Mouse (Mus musculus) cerebral cortex, adult 2 months (tissue): ENCODE results near the gene Prkcd.

Source experiments
- WGBS: fragments of 180-500 bp; shearing (Covaris S2); methylation state at CpG from one replicate; pipeline ENCODE4 v1.1.7; 2018; 5-methylcytosine and 5-hydroxymethylcytosine counted together

Prkcd gene

DNA sequence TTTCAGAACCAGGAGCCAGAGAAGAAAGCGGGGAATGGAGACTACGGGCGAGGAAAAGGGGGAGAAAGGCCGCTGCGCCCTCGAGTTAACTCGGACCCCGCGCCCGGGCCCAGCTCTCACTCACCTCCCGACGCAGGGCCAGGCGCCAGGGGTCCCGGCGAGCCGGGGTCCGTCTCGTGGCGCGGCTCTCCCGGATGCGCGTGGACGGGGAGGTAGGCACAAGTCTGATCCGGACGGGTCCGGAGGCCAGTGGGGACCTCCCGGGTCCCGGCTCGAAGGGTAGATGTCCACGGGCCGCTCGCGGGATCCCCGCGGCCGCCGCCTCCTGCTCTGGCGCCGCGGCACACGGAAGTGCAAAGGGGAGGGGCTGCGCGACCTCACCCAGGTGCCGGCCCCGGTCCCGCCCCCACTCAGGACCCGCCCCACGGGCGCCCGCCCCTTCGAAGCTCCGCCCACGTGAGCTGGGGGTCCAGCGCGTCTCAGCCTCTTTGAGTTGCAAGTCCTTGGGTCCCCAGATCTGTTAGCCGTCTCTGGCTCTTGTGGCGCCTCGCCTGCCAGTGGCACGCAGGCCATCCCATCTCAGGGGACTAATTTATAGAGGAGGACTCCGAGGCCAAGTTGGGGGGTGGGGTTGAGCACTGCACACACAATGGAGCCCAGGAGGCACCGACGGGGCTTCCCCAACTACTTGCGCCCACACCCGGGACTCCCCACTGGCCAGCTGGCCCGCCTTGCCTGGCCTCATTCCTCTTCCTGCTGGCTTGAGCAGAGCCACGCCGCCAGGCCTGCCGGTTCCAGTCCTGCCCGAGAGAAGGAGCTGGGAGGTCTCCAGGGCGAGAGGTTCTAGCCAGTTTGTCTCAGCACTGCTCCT lies at the start of gene Prkcd:
Gene Prkcd, minus strand, starts transcription at position 355 of the 871 bp plus-strand sequence.
- 3% methylated on average over 71 of the region's 71 CpGs for WGBS

DNA sequence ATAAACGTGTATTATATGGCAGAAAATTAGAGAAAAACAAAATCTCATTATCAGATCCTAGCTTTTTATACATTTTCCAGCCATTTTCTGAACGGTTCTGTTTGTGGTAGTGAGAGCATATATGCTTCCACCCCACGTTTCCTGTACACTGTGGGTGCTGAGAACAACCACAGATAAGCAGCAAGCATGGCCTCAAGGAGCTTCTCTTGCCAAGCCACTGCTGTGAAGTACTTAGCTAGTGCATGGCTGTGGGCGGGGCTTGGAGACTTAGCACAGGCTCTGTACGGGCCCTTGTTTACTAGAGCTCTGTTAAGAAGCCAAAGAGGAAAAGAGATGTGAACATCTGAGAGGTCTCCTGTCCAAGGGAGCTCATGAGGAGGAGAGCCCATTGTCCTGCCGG lies 48.9 kb upstream of the Prkcd start:
- WGBS, result 65% methylated on average over 6 of the region's 6 CpGs

DNA sequence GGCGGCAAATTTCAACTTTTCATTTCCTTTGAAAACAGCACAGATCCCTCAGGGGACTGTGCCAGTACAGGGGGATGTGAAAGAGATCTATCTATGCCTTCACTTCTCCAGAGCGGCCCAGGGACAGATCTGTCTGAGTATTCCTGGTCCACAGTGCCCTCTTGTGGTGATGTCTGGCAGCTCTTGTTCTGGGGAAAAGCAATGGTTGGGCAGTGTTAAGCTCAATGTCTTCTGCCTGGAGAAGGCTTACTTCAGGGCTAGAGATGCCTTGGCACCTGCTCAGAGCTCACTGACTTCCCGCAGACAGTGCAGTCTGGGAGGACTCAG lies 45.9 kb upstream of the Prkcd start:
- WGBS, result 6% methylated on average over 3 of the region's 3 CpGs

DNA sequence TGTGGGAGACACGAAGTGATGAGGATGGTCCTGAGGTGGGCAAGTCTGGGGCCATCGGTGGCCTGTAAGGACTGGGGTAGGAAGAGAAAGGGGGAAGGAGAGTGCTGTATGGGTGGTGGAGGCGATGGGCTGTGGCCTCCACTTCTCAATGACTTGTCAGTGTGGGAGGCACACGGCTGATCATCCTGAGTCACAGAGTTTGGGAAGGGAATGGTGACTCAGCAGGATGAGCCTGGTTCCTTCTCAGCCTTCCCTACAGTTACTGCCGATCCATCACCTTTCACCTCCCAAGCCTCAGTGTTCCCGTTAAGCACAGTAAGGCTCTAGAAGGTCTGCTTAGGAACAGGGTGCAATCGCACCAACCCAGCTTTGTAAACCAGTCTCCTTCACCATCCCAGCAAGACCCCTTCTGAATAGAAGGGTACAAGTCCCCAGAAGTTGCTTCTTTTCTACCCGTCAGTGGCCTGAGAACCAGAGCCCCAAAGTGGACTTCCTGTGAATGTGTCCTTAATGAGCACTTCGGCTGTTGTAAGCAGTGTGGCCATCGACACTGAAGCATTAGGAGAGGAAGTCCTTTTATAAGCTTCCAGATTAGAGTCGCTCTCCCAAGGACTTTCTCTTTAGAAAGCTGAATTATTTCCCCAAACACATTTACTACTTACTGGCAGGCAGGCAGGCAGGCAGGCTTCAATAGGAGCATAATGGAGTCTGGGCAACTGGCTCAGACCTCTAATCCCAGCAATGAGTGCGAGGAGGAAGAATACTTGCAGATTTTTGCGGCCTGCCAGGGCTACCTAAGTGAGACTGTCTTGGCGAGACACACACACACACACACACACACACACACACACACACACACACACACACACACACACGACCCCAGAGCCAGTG lies 45.3 kb upstream of the Prkcd start:
- WGBS, result 50% methylated on average over 15 of the region's 15 CpGs

DNA sequence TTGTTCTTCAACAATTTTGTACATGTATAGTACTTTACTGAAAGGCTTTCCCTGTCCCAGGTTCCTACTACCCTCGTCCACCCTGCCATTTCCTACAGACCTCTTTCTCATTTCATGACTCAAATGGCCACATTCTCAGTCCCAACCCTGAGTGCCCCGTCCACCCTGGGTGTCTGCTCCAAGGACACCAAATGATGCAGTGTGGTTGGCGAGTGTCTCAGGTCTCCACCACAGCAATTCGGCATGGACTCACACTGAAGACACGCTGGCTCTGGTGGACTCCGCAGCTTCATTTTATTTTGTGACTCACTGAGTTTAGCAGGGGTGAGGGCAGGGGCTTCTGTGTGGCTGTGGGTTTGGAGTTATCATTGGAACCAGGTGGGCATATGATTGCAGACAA lies 44.2 kb upstream of the Prkcd start:
- 92% methylated on average over 6 of the region's 6 CpGs for WGBS

DNA sequence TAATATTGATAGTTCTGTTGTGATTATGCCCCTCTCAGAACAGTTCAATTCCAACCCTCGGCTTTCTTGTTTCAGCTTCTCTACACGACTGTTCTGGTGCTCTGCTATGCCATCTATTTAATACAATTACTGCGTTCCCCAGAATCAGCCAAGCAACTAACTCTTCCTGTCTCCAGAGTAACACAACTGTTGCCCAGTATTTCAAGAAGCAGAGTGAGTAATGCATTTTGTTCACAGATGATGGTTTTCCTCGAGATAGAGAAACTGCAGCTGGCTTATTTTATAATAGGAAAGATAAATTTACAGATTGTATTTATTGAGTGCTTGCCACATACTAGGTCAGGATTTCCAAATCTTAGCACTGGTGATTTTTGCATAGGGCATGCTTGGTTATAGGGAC lies 40.6 kb upstream of the Prkcd start:
- 63% methylated on average over 4 of the region's 4 CpGs for WGBS

DNA sequence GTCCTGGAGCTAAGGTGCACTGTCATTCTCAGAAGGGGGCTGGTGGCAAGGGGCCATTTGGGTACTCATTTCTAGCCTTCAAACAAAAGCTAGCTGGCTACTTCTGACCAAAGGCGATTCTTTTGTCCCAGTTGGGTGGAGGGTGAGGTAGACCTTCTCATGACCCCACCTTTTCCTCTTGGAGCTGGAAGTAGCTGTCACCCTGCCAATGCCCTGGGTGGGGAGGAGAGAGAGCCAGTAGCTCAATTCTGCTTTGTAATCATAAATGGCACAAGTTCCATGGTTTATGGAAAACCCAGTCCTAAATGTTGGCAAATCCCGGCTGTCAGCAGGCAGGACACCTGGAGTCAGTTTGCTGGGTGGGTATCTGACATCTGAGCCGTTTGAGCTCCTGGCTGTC lies 40.1 kb upstream of the Prkcd start:
- WGBS, result 64% methylated on average over 3 of the region's 3 CpGs

DNA sequence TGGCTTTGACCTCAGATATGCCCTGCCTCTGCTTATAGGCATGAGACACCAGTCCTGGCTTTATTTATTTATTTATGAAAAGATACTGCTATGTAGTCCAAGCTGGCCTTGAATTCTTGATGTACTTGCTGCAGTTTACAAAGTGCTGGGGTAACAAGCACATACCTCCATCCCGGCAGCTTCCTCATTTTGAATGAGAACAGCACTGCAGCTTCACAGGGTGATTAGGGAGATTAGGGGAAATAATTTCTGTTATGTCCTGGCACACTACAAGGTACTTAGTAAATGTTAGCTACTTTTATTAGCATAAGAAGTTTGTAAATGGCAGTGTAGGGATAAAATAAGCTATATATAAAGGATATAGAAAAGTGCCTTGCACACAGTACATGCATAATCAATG lies 29.5 kb upstream of the Prkcd start:
- 87% methylated on average over 1 of the region's 1 CpGs for WGBS

DNA sequence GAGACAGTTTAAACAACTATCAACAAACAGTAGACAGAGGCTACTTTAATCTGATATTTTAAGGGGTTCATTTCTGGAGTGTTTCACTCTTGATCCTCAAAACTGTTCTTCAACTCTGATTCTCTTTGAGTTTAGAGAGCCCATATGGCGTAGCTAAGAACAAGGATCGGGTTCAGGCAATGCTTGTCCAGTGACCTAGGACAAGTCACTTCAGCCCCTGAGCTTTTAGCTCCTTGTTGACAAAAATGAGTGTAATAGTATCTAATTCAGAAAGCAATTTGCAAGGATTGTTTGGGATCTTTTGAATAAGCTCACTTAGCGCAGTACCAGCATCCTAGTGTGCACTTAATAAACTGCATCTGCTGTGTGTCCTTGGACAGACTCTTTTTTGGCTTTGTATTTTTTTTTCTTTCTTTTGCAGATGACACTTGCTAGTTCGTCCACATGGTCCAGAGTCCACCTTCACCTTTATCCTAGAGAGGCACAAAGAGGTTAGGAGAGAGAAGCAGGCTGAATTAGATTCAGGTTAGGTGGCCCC lies 28.8 kb upstream of the Prkcd start:
- WGBS, result 30% methylated on average over 4 of the region's 4 CpGs

DNA sequence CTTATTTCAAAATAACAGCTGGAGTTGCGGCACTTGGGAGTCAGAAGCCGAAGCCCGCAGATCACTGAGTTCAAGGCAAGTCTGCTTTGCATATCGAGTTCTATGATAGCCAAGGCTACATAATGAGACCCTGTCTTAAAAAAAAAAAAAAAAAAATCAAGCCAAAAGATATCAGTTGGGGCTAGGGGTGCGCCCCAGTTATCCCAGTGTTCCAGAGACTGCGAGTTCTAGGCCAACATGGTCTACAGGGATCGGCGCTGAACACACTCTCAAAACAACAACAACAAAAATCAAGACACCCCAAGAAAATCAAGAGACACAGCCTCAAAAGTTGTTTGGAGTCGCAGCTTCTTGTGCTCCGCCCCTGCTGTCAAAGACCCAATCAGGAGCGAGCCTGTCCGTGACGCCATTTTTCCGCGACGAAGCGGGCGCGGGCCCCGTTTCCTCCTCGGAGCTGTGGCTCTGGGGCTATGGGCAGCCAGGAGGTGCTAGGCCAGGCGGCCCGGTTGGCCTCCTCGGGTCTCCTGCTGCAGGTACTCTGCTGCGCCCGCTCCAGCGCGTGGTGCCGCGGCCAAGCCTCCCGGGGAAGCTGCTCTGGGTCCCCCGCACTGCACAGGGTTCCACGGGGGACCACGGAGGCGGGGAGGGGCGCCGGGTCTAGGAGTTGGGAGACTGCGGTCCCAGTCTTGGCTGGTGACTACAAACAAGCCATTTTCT lies 28.1 kb upstream of the Prkcd start, which contains the start of gene Rft1:
Gene Rft1, plus strand, starts transcription at position 418 of the 717 bp plus-strand sequence.
- 2% methylated on average over 38 of the region's 38 CpGs for WGBS

DNA sequence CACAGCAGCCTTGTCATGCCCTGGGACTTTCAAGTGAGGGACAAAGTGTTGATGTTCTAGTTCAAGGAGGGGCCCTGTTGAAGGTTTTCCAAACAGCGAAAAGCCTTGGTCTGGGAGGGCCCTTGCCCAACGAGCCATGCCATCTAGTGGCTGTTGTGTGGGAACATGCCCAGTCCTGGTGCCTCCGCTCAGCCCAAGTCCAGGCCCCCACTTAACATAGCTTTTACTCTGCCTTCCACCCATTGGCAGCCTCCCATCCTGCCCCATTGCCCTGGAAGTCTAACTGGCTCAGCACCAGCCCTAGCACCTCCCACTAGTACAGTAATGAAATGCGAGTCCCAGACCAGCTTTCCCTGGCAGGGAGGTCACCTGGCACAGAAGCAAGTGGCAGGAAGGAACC lies 25.0 kb upstream of the Prkcd start:
- 26% methylated on average over 4 of the region's 4 CpGs for WGBS

DNA sequence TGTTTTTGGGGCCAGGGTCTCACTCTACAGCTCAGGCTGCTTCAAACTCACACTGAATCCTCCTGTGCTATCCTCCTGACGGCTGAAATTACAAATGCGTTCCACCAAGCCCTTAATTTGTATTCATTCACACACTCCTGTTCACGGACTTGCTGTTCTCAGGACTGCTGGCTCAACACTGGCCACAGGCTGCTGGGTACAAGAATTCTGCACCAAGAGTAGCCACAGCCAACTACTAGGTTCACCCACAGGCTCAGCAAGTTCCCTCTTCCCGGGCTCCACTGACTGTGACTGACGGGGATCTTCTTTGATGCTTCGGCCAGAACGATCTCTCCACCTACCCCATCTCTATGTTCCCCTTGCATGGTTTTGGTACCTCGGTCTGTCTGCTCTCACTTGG lies 23.7 kb upstream of the Prkcd start:
- 73% methylated on average over 8 of the region's 8 CpGs for WGBS

DNA sequence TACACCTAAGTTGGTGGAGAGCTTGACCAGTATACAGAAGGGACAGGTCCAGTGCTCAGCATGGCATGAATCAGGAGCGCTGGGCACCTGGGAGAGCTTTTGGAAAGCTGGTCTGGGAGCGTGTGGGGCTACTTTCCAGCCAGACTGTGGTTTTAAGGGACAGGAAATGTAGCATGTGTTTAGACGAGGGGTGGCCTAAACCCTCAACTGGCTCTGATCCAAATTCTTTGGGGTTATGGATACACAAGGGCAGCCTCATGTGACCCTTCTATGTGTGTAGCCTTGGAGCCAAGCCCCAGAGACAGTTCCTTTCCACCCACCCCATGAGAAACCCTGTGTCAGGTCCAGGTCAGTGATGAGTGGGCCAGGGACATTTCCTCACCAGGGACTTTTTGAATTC lies 22.5 kb upstream of the Prkcd start:
- 70% methylated on average over 3 of the region's 3 CpGs for WGBS

DNA sequence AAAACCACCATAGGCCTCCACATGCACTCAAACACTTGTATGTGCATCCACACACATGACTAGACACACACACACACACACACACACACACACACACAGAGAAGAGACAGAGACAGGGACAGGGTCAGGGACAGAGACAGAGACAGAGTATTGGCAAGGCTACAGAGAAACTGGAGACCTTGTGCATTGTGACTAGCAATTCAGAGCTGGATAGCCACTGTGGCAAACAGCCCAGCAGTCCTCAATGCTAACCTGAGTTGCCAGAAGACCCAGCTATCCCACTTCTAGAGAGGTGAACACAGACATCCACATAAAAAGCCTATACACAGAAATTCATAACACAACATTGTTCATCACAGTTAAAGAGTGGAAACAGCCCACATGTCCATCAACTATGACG lies 20.5 kb upstream of the Prkcd start:
- 61% methylated on average over 1 of the region's 1 CpGs for WGBS

DNA sequence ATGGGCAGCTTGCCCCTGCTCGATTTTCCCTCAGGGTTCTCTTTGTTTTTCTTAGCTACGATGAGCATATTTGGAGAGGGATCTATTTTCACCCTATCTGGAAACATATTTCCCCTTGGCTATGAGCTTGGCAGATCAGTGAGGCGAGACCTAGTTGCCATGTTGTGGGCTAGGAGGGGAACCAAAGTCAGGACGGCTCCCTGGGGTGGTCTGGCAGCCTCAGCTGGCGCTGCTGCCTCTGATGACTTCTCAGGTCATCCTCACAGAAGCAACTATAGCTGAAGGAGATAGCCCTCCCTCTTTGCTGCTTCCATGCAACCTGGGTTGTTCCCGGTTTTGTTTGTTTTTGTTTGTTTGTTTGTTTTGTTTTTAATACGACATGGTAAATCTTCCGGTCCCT lies 19.1 kb upstream of the Prkcd start:
- WGBS, result 71% methylated on average over 8 of the region's 8 CpGs

DNA sequence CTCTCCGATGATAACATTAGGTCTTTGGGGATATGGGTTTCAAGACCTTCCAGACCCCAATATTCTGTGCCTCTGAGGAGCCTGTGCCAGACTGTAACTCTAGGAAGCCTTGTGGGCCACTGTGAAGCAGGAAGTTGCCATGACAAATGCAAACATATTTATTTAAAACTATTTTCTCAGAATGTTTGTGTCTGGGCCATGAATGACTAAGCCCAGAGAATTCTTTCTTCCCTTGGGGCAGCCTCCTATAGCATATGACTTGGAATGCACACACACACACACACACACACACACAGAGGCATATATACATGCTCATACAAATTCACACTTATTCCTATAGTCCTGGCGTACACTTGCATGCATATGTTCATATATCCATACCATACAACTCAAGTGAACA lies 18.0 kb upstream of the Prkcd start:
- WGBS, result 95% methylated on average over 2 of the region's 2 CpGs

DNA sequence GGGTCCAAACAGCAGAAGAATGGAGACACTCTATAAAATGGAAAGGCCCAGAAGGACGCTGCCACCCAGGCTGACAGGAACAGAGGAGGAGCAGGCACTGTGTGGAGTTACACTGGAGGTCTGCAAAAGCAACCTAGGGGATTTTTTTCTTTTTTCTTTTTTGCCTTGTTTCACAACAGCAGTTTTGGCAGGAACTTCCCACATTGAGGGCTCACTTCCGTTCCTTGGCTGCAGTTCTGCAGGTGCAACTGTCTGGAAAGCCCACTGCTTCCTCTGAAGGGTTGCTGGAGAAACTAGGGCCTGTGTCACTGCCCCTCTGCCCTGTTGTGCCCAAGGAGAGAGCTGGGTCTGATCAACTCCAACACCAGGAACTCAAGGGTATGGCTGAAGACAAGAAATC lies 15.7 kb upstream of the Prkcd start:
- 74% methylated on average over 2 of the region's 2 CpGs for WGBS

DNA sequence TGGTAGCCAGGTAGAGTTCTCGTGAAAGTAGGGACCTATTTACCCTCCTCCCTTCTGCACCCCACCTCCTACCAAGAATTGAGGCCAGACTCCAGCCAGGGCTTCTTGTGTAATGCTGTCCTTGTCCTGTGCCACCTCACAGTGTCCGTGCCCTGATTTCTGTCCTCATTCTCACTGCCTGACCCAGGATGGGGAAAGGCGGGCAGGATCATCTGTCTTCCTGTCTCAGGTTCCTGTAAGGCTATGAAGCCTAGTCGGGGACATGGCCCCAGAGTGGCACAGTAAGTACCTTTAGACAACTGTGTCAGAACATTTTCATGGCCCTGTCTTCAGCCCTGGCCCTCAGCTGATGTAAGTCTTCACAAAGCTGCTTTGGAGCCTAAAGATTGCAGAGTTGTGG lies 12.7 kb upstream of the Prkcd start:
- 88% methylated on average over 4 of the region's 4 CpGs for WGBS

DNA sequence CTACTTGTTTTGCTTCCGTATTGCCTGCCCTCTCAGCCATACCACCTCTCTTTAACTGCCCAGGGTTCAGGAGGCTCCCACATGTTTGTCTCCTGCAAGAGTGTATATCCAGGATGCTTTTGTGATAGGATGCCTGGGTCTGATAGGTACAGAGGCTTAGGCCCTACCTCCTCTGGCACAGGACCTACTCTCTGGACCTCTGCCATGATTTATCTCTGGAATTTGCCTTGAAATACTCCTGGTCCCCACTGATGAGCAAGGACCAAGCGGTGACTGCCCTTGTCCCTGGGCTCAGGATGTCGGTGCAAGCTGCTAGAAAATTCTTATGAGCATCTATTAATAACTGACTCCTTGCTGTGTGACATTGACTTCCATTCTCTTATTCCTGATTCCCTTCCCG lies 12.0 kb upstream of the Prkcd start:
- WGBS, result 89% methylated on average over 4 of the region's 4 CpGs

DNA sequence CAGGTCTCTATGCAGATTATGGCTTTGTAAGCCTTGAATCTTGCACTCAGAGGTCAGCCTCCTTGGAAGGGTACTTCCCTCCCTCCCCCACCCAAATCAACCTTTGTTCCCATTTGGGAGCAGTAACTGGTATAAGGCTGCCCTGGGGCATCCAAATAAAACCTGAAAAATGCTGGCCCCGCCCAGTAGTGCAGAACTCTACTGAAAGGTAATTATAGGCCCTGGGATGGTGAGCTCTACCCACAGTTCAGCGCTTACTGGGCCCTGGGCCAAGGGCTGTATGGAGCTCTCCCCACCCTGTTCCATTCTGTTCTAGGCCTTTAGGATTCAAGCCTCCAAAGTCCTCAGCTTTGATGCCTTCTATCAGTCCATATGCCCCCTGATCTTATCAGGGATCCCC lies 11.1 kb upstream of the Prkcd start:
- 80% methylated on average over 2 of the region's 2 CpGs for WGBS

DNA sequence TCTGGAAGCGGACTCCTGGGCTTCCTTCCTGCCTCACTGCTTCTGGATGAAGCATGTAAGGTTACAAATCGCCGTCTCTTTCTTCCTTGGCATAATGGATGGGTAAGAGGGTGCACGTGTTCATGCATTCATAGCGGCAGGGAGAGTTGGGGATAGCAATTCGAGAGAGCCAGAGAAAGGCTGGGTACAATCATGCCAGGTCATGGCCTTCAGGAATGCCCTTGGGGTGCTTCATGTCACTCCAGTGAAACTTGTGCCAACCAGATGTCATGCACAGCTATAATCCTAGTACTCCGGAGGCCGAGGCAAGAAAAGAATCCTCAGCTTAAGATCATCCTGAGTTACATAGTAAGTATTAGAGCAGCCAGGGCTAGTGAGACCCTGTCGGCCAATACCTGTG lies 10.5 kb upstream of the Prkcd start:
- 92% methylated on average over 9 of the region's 9 CpGs for WGBS
